Mouse (Mus musculus): ENCODE measurements around the gene Cfap73. TPM values are rescaled to one million over a fixed set of nuclear protein-coding genes. Genes with fewer than 3 reads are reported as not detected.

Cfap73 gene
- polyA plus RNA-seq, 1 experiment from 2014 or later: not detected

DNA sequence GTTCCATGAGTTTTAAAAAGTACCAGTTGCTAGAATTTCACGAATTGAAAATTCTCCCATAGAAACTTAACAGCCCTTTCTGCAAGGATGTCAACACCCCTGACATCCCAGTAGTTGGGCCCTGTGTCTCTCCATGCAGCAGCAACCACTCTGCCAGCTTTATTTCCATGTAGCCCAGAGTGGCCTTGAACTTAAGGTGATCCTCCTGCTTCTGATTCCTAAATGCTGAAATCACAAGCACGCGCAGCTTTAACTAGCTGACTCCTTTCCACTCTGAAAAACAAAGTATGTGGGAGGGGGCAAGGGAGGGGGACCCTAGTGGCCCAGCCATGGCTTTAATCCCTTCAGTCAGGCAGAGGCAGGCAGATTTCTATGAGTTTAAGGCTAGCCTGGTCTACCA lies 26.7 kb downstream of the Cfap73 start:
- H3K27me3 ChIP-seq: no peaks in the 10 kb centered on the region
- no peaks in the 10 kb centered on the region for H3K9me3 ChIP-seq
- no peak overlapping the region for H3K27ac ChIP-seq (replicated peaks)
- peaks cover 34% of the 10 kb centered on the region for H3K4me1 ChIP-seq (replicated peaks)
- H3K4me3 ChIP-seq: no peak overlapping the region
- WGBS: 82% methylated on average over 3 of the region's 3 CpGs
- no peak for ATAC-seq (ENCODE audit: low read depth)
- peaks cover 9% of the 10 kb centered on the region; the same call in 1 of the 2 replicates for H3K36me3 ChIP-seq
- H3K9ac ChIP-seq: no peak overlapping the region
- no peak overlapping the region for H3K4me2 ChIP-seq

DNA sequence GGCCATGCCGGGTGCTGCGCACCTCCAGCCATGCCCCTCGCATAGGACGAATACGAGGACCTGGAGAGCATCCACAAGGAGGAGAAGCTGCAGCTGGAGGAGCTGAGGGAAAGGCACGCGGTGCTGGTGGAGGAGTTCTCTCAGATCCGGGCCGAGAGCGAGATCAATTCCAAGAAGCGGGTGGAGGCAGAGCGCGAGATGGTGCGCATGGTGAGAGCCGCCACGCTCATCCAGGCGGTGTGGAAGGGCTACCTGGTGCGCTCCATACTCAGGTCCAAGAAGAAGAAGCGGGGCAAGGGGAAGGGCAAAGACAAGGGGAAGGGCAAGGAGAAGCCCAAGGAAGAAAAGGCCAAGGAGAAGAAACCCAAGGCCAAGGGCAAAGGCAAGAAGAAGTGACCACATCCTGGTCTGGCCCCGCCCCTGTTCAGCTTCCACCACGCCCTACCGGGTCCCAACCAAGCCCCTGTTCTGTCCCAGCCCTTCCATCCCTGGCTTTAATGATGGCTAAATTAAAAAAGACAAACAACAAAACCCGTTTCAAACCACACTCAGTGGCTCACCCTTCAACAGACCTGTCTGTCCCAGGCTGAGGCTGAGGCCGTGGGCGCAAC lies 27.3 kb downstream of the Cfap73 start:
- Histone ChIP-seq H3K4me3 (no peak overlapping the region), H3K36me3 (peaks cover 9% of the 10 kb centered on the region; the same call in 1 of the 2 replicates), H3K9ac (no peak overlapping the region), H3K27ac (replicated peaks) (no peak overlapping the region), H3K4me2 (no peak overlapping the region), H3K4me1 (replicated peaks) (peaks cover 32% of the 10 kb centered on the region), H3K27me3 (no peaks in the 10 kb centered on the region), H3K9me3 (no peaks in the 10 kb centered on the region)
- no peak for ATAC-seq (ENCODE audit: low read depth)
- 68% methylated on average over 25 of the region's 25 CpGs for WGBS

DNA sequence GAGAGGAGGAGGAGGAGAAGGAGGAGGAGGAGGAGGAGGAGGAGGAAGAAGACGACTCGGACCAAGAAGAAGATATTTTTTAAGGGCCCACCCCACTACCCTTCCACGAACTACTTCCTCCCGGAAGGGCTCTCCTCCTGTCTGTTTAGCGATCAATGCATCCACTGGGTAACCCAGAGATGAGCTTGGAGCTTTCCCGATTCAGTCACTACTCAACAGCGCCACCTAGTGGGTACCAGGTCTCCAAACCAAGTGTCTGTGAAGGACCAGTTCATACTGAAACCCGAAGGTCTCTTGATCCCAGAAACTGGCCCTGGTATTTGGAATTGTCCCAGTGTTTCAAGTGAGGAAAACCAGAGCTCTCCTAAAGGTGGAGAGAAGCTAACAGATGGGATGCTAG lies 28.3 kb downstream of the Cfap73 start:
- H3K36me3 ChIP-seq: peaks cover 9% of the 10 kb centered on the region; the same call in 1 of the 2 replicates
- H3K27me3 ChIP-seq: no peaks in the 10 kb centered on the region
- ATAC-seq (ENCODE audit: low read depth): peak; percentile 77
- 3% methylated on average over 8 of the region's 8 CpGs for WGBS
- H3K9ac ChIP-seq: peak overlapping the region; percentile 67
- H3K4me1 ChIP-seq (replicated peaks): peaks cover 22% of the 10 kb centered on the region
- H3K4me2 ChIP-seq: peak overlapping the region; percentile 64
- no peaks in the 10 kb centered on the region for H3K9me3 ChIP-seq
- peak overlapping the region; percentile 76 for H3K27ac ChIP-seq (replicated peaks)
- H3K4me3 ChIP-seq: peak overlapping the region; percentile 34

DNA sequence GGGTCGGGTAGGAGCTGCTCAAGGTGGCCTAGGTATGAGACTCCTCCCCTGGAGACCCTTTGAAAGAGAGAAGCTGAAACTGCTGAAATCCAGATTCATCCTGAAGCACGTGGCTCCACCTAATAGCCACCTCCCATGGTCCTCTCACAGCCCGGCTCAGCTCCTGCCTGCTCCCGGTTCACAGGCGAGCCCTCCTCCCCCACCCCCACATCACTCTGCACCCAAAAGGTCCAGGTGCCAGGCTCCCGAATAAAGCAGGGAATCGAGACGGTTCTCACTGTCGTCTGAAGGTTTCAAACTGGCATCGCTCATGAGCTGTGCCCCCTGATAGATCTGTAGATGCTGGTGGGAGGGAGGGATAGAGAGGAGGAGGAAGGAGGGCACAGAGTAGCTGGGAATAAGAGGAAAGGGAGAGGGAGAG lies 28.8 kb downstream of the Cfap73 start:
- Histone ChIP-seq H3K9ac (peak overlapping the region; percentile 67), H3K4me2 (peak overlapping the region; percentile 64), H3K9me3 (no peaks in the 10 kb centered on the region), H3K27me3 (no peaks in the 10 kb centered on the region), H3K4me1 (replicated peaks) (peaks cover 18% of the 10 kb centered on the region), H3K4me3 (peak overlapping the region; percentile 34), H3K36me3 (peaks cover 9% of the 10 kb centered on the region; the same call in 1 of the 2 replicates), H3K27ac (replicated peaks) (peak overlapping the region; percentile 76)
- 1% methylated on average over 10 of the region's 10 CpGs for WGBS
- peak; percentile 59 for ATAC-seq (ENCODE audit: low read depth)

DNA sequence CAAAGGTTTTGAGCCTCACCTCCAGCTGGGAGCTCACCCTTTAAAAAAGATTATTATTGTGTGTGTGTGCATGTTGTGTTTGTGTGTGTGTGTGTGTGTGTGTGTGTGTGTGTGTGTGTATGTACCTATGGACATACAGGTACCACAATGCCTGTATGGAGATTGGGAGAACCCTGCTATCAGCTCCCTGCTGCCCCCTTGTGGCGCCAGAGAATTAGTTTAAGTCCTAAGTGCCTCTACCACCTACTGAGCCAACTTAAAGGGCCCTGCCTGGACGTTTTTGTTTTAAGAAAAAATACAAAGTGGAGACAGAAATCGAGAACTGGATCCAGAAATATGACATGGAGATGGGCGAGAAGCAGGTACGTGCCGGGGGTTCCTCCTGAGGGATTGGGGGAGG lies 29.2 kb downstream of the Cfap73 start:
- peaks cover 13% of the 10 kb centered on the region for H3K4me1 ChIP-seq (replicated peaks)
- H3K4me2 ChIP-seq: peak overlapping the region; percentile 64
- H3K9me3 ChIP-seq: no peaks in the 10 kb centered on the region
- H3K36me3 ChIP-seq: peaks cover 9% of the 10 kb centered on the region; the same call in 1 of the 2 replicates
- H3K4me3 ChIP-seq: peak overlapping the region; percentile 34
- H3K27ac ChIP-seq (replicated peaks): peak overlapping the region; percentile 76
- 1% methylated on average over 6 of the region's 6 CpGs for WGBS
- peak overlapping the region; percentile 67; the same call in 1 of the 2 replicates for H3K9ac ChIP-seq
- no peaks in the 10 kb centered on the region for H3K27me3 ChIP-seq
- ATAC-seq (ENCODE audit: low read depth): peak; percentile 38; the same call in 1 of the 2 replicates

DNA sequence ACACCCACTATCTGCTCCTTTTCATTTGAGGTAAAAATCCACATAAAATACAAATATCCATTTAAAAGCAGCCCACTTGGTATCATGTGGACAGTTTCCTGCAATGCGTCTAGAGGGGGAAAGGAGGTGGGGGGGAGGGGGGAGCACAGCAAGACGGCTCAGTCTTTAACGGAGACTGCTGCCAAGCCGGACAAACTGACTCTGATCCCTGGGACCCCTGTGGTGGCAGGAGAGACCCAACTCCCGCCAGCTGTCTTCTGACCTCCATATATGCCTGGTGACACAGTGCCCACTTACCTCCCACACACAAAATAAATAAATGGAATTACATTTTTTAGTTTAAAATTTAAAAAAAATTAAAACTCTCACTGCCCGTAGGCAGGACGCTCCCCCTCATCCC lies 30.5 kb downstream of the Cfap73 start:
- 58% methylated on average over 7 of the region's 7 CpGs for WGBS

DNA sequence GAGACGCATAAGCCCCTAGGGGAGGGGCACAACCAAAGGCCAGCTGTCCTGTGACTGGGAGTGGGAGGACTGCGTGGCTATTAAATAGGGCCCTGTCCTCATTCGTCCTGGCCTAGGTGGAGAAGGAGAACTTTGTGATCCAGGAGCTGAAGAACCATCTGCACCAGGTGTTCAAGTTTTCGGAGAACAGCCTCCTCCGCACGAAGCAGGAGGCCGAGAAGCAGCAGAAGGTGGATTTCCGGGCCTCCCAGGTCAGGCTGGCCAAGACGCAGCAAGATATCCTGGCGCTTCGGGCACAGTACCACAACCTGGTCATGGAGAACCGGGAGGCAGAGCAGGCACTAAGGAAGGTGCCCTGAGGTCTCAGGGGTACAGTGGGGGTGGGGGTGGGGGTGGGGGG lies 31.8 kb downstream of the Cfap73 start:
- Histone ChIP-seq H3K9ac (no peak overlapping the region), H3K27ac (replicated peaks) (no peak overlapping the region), H3K36me3 (no peaks in the 10 kb centered on the region), H3K4me3 (no peak overlapping the region), H3K4me1 (replicated peaks) (peaks cover 5% of the 10 kb centered on the region), H3K27me3 (no peaks in the 10 kb centered on the region), H3K4me2 (no peak overlapping the region), H3K9me3 (no peaks in the 10 kb centered on the region)
- ATAC-seq (ENCODE audit: low read depth): no peak
- WGBS: 87% methylated on average over 12 of the region's 12 CpGs

More for the DNA sequence above, 30.5 kb downstream of the Cfap73 start:
- Histone ChIP-seq H3K9ac (no peak overlapping the region), H3K27ac (replicated peaks) (no peak overlapping the region), H3K36me3 (peaks cover 6% of the 10 kb centered on the region; the same call in 1 of the 2 replicates), H3K4me2 (no peak overlapping the region), H3K27me3 (no peaks in the 10 kb centered on the region), H3K4me3 (no peak overlapping the region), H3K4me1 (replicated peaks) (peaks cover 5% of the 10 kb centered on the region), H3K9me3 (no peaks in the 10 kb centered on the region)
- no peak for ATAC-seq (ENCODE audit: low read depth)

DNA sequence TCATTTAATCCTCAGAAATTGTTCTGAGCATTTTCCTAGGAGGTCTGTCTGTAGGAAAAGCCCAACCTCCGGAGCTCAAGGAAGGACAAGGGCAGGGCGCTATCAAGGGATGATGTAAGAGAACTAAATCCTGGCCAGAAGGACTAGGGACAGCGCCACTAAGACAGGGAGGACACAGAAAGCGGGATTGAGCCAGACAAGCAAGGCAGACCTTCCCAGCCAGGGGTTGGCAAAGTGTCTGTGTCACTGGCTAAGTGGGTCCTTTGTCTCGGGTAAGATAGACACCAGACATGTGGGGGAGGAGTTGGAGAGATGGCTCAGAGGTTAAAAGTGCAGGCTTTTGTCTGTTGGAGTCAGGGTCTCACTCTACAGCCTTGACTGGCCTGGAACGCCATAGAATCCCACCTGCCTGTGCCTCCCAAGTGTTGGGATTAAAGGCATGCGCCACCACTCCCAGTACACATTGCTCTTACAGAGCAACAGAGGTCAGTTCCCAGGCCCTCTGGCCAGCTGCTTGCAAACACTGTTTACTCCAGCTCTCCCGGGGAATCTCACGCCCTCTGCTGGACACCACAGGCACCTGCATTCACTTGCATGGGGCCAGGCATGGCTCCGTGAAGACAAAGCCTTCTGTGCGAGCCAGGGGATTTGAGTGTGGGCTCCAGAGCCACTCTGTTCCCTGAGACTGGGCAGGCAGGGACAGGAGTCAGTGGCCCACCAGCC lies 32.9 kb downstream of the Cfap73 start:
- H3K4me3 ChIP-seq: no peak overlapping the region
- no peak overlapping the region for H3K4me2 ChIP-seq
- WGBS: 49% methylated on average over 11 of the region's 11 CpGs
- H3K9ac ChIP-seq: no peak overlapping the region
- H3K36me3 ChIP-seq: no peaks in the 10 kb centered on the region
- H3K9me3 ChIP-seq: no peaks in the 10 kb centered on the region
- 0 out of 2 replicates have a peak overlapping the region, but pooled peaks have one; percentile 18 for H3K27ac ChIP-seq (replicated peaks)
- peaks cover 5% of the 10 kb centered on the region for H3K4me1 ChIP-seq (replicated peaks)
- H3K27me3 ChIP-seq: no peaks in the 10 kb centered on the region
- no peak for ATAC-seq (ENCODE audit: low read depth)

DNA sequence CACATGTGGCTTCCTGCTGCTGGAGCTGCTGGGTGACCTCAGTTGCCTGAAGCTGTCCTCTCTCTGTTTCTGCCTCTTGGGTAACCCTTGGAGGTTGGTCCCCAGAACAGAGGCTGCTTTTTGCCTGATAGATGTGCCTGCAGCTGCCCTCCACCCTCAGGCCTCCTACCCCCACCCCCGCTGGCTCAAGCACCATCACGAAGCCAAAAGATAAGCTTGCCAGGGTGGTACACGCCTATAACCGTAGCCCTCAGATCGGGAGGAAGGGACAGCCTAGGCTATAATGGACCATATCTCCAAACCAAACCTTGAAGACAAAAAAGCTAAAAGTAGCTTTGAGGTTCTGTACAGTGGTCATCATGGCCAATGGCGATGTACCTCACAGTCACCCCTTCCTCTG lies 34.4 kb downstream of the Cfap73 start:
- Histone ChIP-seq H3K27me3 (no peaks in the 10 kb centered on the region), H3K9me3 (no peaks in the 10 kb centered on the region), H3K36me3 (no peaks in the 10 kb centered on the region), H3K27ac (replicated peaks) (no peak overlapping the region), H3K4me2 (no peak overlapping the region), H3K4me3 (no peak overlapping the region), H3K9ac (no peak overlapping the region), H3K4me1 (replicated peaks) (no peaks in the 10 kb centered on the region)
- no peak for ATAC-seq (ENCODE audit: low read depth)
- 91% methylated on average over 6 of the region's 6 CpGs for WGBS

DNA sequence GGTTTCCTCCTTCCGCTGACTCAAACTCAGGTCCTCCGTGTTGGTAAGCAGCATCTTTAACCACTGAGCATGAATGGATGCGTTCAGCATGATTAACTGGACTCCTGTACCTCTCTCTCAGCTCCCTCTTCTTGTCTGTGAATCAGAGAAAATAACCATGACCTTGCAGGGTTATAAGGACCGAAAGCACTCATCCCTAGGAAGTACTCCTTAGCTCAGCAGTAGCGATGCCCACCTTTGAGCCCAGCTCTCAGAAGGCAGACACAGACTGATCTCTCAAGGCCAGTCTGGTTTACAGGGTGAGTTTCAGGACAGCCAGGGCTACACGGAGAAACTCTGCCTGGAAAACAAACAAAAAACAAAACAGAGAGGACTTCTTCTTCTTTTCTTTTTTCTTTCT lies 39.5 kb downstream of the Cfap73 start:
- no peak for ATAC-seq (ENCODE audit: low read depth)
- 0 out of 2 replicates have a peak, but pooled peaks cover 4% of the 10 kb centered on the region for H3K9me3 ChIP-seq
- H3K9ac ChIP-seq: no peak overlapping the region
- no peak overlapping the region for H3K4me3 ChIP-seq
- 81% methylated on average over 6 of the region's 6 CpGs for WGBS
- 0 out of 2 replicates have a peak, but pooled peaks cover 2% of the 10 kb centered on the region for H3K36me3 ChIP-seq
- 0 out of 2 replicates have a peak, but pooled peaks cover 1% of the 10 kb centered on the region for H3K4me1 ChIP-seq (replicated peaks)
- no peak overlapping the region for H3K4me2 ChIP-seq
- H3K27me3 ChIP-seq: no peaks in the 10 kb centered on the region
- H3K27ac ChIP-seq (replicated peaks): no peak overlapping the region

DNA sequence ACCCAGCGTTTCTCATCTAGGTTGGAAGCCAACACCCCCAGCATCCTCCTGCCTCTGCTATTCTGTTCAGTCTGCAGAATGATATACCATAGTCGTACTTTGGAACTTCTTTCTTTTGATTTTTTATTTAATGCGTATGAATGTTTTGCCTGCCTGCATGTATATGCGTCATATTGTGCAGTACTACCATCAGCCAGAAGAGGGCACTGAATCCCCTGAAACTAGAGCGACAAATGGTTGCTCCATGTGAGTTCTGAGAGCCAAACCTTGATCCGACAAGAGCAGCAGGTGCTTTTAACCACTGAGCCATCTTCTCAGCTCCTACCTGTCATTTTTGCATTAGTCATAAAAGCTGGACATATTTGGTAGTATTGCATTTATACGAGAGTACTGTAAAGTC lies 41.9 kb downstream of the Cfap73 start:
- ATAC-seq (ENCODE audit: low read depth): no peak
- Histone ChIP-seq H3K36me3 (0 out of 2 replicates have a peak, but pooled peaks cover 2% of the 10 kb centered on the region), H3K27me3 (no peaks in the 10 kb centered on the region), H3K27ac (replicated peaks) (no peak overlapping the region), H3K9ac (no peak overlapping the region), H3K9me3 (0 out of 2 replicates have a peak, but pooled peaks cover 4% of the 10 kb centered on the region), H3K4me1 (replicated peaks) (peaks cover 18% of the 10 kb centered on the region), H3K4me2 (no peak overlapping the region), H3K4me3 (no peak overlapping the region)
- 71% methylated on average over 7 of the region's 7 CpGs for WGBS

DNA sequence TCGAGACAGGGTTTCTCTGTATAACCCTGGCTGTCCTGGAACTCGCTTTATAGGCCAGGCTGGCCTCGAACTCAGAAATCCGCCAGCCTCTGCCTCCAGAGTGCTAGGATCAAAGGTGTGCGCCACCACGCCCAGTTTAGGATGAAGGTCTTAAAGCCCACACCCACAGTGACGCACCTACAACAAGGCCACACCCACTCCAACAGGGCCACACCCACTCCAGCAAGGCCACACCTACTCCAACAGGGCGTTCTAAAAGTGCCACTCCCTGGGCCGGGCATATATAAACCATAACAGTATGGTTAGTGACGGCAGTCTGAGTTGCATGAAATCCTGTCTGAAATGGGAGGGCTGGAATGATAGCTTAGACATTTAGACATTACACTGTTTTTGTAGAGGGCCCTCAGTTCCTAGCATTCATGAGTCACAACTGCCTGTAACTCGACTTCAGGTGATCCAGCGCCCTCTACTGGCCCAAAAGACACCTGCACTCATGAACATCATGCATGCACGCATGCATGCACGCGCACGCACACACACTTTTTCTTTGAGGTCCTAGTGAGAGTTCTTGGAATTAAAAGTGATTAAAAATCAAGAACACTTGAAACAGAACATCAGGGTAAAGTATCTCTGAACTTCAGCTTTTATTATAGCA lies 43.6 kb downstream of the Cfap73 start:
- H3K27me3 ChIP-seq: no peaks in the 10 kb centered on the region
- H3K36me3 ChIP-seq: 0 out of 2 replicates have a peak, but pooled peaks cover 2% of the 10 kb centered on the region
- WGBS: 76% methylated on average over 16 of the region's 16 CpGs
- H3K4me2 ChIP-seq: no peak overlapping the region
- no peak overlapping the region for H3K27ac ChIP-seq (replicated peaks)
- no peak overlapping the region for H3K9ac ChIP-seq
- H3K4me1 ChIP-seq (replicated peaks): peaks cover 31% of the 10 kb centered on the region
- no peak for ATAC-seq (ENCODE audit: low read depth)
- H3K9me3 ChIP-seq: 0 out of 2 replicates have a peak, but pooled peaks cover 4% of the 10 kb centered on the region
- no peak overlapping the region for H3K4me3 ChIP-seq
